Mouse (Mus musculus): Measurements from ENCODE around the gene Ak8. TPM values are rescaled to one million over a fixed set of nuclear protein-coding genes. Genes with fewer than 3 reads are reported as not detected.

The Ak8 gene
- 1.3 and 1.5 TPM in 2 replicates for polyA plus RNA-seq (2014; fragmentation: Nextera tagmentation; extraction: Ambion mirVana)

DNA sequence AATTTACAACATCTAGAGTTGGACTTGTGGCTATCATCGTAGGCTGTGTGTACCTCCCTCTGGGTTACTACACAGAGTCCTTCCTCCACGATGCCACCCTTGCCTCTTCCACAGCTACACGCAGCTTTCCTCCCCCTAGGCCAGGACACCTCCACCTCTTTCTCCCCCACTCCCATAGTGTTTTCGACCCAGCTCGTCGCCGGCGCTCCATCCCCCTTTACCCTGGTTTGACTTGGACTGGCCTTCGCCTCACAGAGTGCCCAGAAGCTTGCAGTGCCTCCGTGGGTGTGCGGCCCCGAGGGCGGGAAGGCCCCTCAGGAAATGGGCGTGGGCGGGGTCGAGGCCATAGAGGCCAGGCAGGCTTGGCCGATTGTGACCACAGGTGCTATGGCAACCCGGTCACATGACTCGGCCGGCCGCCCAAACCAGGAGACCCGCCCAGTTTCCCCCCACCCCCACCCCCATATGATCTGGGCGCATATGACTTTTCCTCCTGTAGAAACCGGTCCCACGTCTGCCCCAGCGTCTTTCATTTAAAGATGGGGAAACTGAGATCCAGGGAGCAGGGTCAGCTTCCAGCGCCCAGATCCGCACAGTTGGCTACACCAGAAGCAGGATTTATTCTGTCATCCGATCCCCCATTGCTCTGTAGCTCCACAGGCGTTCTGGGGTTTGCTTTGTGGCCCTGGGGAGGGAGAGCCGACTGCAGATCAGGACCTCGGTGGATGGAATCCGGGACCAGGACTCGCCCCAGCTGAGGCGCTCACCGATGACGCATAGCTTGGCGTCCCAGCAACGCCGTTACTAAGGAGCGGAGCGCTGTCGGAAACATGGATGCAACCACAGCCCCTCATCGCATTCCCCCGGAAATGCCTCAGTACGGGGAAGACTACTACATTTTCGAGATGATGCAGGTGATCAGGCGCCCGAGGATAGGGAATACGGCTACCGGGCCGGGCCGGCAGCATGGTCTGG is at the start of gene Ak8, which contains the start of gene Spaca9:
Ak8 (plus strand) TSS at position 804 of the 975 bp plus-strand sequence.
Spaca9 (minus strand) TSS at position 367 of the 975 bp plus-strand sequence.
- H3K9me3 ChIP-seq (ENCODE audit: control insufficient read depth, low read length), result no peaks in the 10 kb centered on the region
- no peaks in the 10 kb centered on the region for H3K4me1 ChIP-seq (replicated peaks; ENCODE audit: control insufficient read depth, insufficient read depth, low read length)
- H3K36me3 ChIP-seq (ENCODE audit: control insufficient read depth, insufficient read depth, low read length), result no peaks in the 10 kb centered on the region
- H3K9ac ChIP-seq (ENCODE audit: low read depth, low read length), result peak within 1 kb of the TSS; percentile 61; the same call in 1 of the 2 replicates
- H3K4me2 ChIP-seq (replicated peaks; ENCODE audit: low read depth, low read length), result peak within 1 kb of the TSS; percentile 81
- peak; percentile 82 for ATAC-seq (ENCODE audit: low FRiP score)
- 1% methylated on average over 53 of the region's 53 CpGs for WGBS
- H3K4me3 ChIP-seq (ENCODE audit: low read depth, low read length), result peak within 1 kb of the TSS; percentile 69
- 0 out of 2 replicates have a peak within 1 kb of the TSS, but pooled peaks have one; percentile 17 for H3K27ac ChIP-seq (ENCODE audit: low read depth, low read length)
- no peaks in the 10 kb centered on the region for H3K27me3 ChIP-seq (ENCODE audit: control insufficient read depth, insufficient read depth, low read length)
- DNase-seq (ENCODE audit: low spot score), result peak; percentile 90

DNA sequence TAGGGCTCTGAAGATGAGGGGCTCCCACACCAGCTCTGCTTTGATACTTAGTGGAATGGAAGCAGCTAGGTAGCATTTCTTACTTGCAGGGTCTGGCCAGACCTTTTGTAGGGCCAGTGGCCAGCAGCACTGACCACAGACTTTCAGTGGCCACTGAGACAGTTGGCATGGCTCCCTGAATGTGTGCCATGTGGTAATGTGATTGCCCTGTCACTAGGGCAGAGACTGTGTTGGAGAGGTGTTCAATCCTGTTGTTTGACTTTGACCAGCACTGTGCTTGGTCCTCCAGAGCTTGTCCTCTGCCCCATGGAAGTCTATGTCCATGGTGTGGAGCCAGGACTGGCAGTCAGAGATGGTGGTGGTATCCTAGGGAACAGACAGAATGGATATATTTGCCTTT is 49.4 kb upstream of the Ak8 start:
- Histone ChIP-seq H3K27ac (ENCODE audit: low read depth, low read length) (no peak overlapping the region), H3K4me2 (replicated peaks; ENCODE audit: low read depth, low read length) (no peak overlapping the region), H3K36me3 (ENCODE audit: control insufficient read depth, insufficient read depth, low read length) (no peaks in the 10 kb centered on the region), H3K4me3 (ENCODE audit: low read depth, low read length) (no peak overlapping the region), H3K9me3 (ENCODE audit: control insufficient read depth, low read length) (no peaks in the 10 kb centered on the region), H3K9ac (ENCODE audit: low read depth, low read length) (no peak overlapping the region), H3K4me1 (replicated peaks; ENCODE audit: control insufficient read depth, insufficient read depth, low read length) (no peaks in the 10 kb centered on the region), H3K27me3 (ENCODE audit: control insufficient read depth, insufficient read depth, low read length) (no peaks in the 10 kb centered on the region)
- ATAC-seq (ENCODE audit: low FRiP score) (no peak), DNase-seq (ENCODE audit: low spot score) (no peak)

- ATAC-seq (ENCODE audit: low FRiP score) (no peak), DNase-seq (ENCODE audit: low spot score) (no peak)
- Histone ChIP-seq H3K27ac (ENCODE audit: low read depth, low read length) (no peak overlapping the region), H3K27me3 (ENCODE audit: control insufficient read depth, insufficient read depth, low read length) (no peaks in the 10 kb centered on the region), H3K9ac (ENCODE audit: low read depth, low read length) (no peak overlapping the region), H3K9me3 (ENCODE audit: control insufficient read depth, low read length) (no peaks in the 10 kb centered on the region), H3K36me3 (ENCODE audit: control insufficient read depth, insufficient read depth, low read length) (no peaks in the 10 kb centered on the region), H3K4me2 (replicated peaks; ENCODE audit: low read depth, low read length) (no peak overlapping the region), H3K4me3 (ENCODE audit: low read depth, low read length) (no peak overlapping the region), H3K4me1 (replicated peaks; ENCODE audit: control insufficient read depth, insufficient read depth, low read length) (no peaks in the 10 kb centered on the region)
- WGBS, result 98% methylated on average over 7 of the region's 7 CpGs
These were observed 46.6 kb upstream of the Ak8 start for GRCm38 (mm10) chr2:28653351-28653750.

- no peak for ATAC-seq (ENCODE audit: low FRiP score)
- DNase-seq (ENCODE audit: low spot score), result peak; percentile 28
- Histone ChIP-seq H3K27ac (ENCODE audit: low read depth, low read length) (no peak overlapping the region), H3K27me3 (ENCODE audit: control insufficient read depth, insufficient read depth, low read length) (no peaks in the 10 kb centered on the region), H3K9ac (ENCODE audit: low read depth, low read length) (no peak overlapping the region), H3K36me3 (ENCODE audit: control insufficient read depth, insufficient read depth, low read length) (no peaks in the 10 kb centered on the region; the same call in 1 of the 2 replicates), H3K9me3 (ENCODE audit: control insufficient read depth, low read length) (no peaks in the 10 kb centered on the region), H3K4me1 (replicated peaks; ENCODE audit: control insufficient read depth, insufficient read depth, low read length) (no peaks in the 10 kb centered on the region), H3K4me2 (replicated peaks; ENCODE audit: low read depth, low read length) (no peak overlapping the region), H3K4me3 (ENCODE audit: low read depth, low read length) (no peak overlapping the region)
- WGBS, result 68% methylated on average over 2 of the region's 2 CpGs
These were observed 45.7 kb upstream of the Ak8 start for GRCm38 (mm10) chr2:28654295-28654694.

DNA sequence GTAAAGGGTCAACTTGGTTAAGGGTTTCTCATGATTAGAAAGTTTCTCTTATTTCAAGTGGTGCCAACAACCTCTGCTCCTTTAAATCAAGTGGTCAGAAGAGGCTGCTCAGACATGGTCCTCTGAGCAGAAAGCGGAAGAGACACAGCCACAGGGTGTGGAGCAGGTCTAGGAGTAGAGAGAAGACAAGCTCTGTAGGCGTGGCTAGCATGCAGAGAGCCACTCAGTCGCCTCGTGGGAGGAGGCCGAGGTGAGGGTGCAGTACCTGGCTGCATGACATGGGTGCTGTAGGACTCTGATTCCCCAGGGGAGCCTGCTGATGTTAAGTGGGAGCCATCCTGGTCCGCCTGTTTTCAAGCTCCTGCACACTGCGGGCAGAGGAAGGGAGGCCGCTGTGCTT is 43.7 kb upstream of the Ak8 start:
- Histone ChIP-seq H3K27me3 (ENCODE audit: control insufficient read depth, insufficient read depth, low read length) (no peaks in the 10 kb centered on the region), H3K4me2 (replicated peaks; ENCODE audit: low read depth, low read length) (no peak overlapping the region), H3K27ac (ENCODE audit: low read depth, low read length) (no peak overlapping the region), H3K9ac (ENCODE audit: low read depth, low read length) (no peak overlapping the region), H3K36me3 (ENCODE audit: control insufficient read depth, insufficient read depth, low read length) (peaks cover 1% of the 10 kb centered on the region; the same call in 1 of the 2 replicates), H3K4me3 (ENCODE audit: low read depth, low read length) (no peak overlapping the region), H3K4me1 (replicated peaks; ENCODE audit: control insufficient read depth, insufficient read depth, low read length) (no peaks in the 10 kb centered on the region), H3K9me3 (ENCODE audit: control insufficient read depth, low read length) (no peaks in the 10 kb centered on the region)
- DNase-seq (ENCODE audit: low spot score), result no peak
- no peak for ATAC-seq (ENCODE audit: low FRiP score)
- WGBS, result 84% methylated on average over 8 of the region's 8 CpGs

- DNase-seq (ENCODE audit: low spot score), result no peak
- ATAC-seq (ENCODE audit: low FRiP score), result no peak
- Histone ChIP-seq H3K4me2 (replicated peaks; ENCODE audit: low read depth, low read length) (no peak overlapping the region), H3K27me3 (ENCODE audit: control insufficient read depth, insufficient read depth, low read length) (no peaks in the 10 kb centered on the region), H3K4me3 (ENCODE audit: low read depth, low read length) (no peak overlapping the region), H3K9me3 (ENCODE audit: control insufficient read depth, low read length) (no peaks in the 10 kb centered on the region), H3K4me1 (replicated peaks; ENCODE audit: control insufficient read depth, insufficient read depth, low read length) (no peaks in the 10 kb centered on the region), H3K9ac (ENCODE audit: low read depth, low read length) (no peak overlapping the region), H3K27ac (ENCODE audit: low read depth, low read length) (no peak overlapping the region), H3K36me3 (ENCODE audit: control insufficient read depth, insufficient read depth, low read length) (peaks cover 14% of the 10 kb centered on the region)
- WGBS, result 97% methylated on average over 3 of the region's 3 CpGs
These were observed 37.1 kb upstream of the Ak8 start for GRCm38 (mm10) chr2:28662891-28663290.

DNA sequence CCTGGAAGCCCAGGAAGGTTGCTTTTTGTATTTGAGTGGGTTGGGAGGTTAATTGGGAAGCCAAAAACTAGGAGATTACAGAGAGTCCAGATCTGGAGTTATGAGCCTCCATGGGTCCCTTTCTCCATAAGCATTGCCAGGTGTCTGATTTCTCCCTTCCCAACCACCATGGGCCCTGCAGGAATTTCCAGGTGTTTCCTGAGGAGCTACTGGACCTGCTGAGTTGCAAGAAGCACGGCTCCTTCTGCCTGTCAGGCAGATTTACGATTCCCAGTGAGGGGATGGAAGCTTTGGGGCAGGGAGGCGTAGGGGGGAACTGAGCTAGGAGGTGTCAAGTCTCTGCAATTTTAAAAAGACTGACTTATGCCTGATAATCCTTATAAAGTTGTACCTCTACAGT is 34.1 kb upstream of the Ak8 start:
- H3K27me3 ChIP-seq (ENCODE audit: control insufficient read depth, insufficient read depth, low read length), result no peaks in the 10 kb centered on the region
- ATAC-seq (ENCODE audit: low FRiP score), result no peak
- no peak overlapping the region for H3K9ac ChIP-seq (ENCODE audit: low read depth, low read length)
- H3K27ac ChIP-seq (ENCODE audit: low read depth, low read length), result no peak overlapping the region
- no peak for DNase-seq (ENCODE audit: low spot score)
- peaks cover 14% of the 10 kb centered on the region for H3K36me3 ChIP-seq (ENCODE audit: control insufficient read depth, insufficient read depth, low read length)
- no peaks in the 10 kb centered on the region for H3K4me1 ChIP-seq (replicated peaks; ENCODE audit: control insufficient read depth, insufficient read depth, low read length)
- no peaks in the 10 kb centered on the region for H3K9me3 ChIP-seq (ENCODE audit: control insufficient read depth, low read length)
- H3K4me3 ChIP-seq (ENCODE audit: low read depth, low read length), result no peak overlapping the region
- no peak overlapping the region for H3K4me2 ChIP-seq (replicated peaks; ENCODE audit: low read depth, low read length)
- WGBS, result 87% methylated on average over 3 of the region's 3 CpGs

- ATAC-seq (ENCODE audit: low FRiP score) (no peak), DNase-seq (ENCODE audit: low spot score) (no peak)
- H3K9me3 ChIP-seq (ENCODE audit: control insufficient read depth, low read length), result no peaks in the 10 kb centered on the region
- WGBS, result 89% methylated on average over 2 of the region's 2 CpGs
- no peaks in the 10 kb centered on the region for H3K4me1 ChIP-seq (replicated peaks; ENCODE audit: control insufficient read depth, insufficient read depth, low read length)
- no peak overlapping the region for H3K4me2 ChIP-seq (replicated peaks; ENCODE audit: low read depth, low read length)
- peaks cover 9% of the 10 kb centered on the region for H3K36me3 ChIP-seq (ENCODE audit: control insufficient read depth, insufficient read depth, low read length)
- no peak overlapping the region for H3K4me3 ChIP-seq (ENCODE audit: low read depth, low read length)
- no peak overlapping the region for H3K27ac ChIP-seq (ENCODE audit: low read depth, low read length)
- no peak overlapping the region for H3K9ac ChIP-seq (ENCODE audit: low read depth, low read length)
- no peaks in the 10 kb centered on the region for H3K27me3 ChIP-seq (ENCODE audit: control insufficient read depth, insufficient read depth, low read length)
These were observed 28.5 kb upstream of the Ak8 start for GRCm38 (mm10) chr2:28671438-28671837.

DNA sequence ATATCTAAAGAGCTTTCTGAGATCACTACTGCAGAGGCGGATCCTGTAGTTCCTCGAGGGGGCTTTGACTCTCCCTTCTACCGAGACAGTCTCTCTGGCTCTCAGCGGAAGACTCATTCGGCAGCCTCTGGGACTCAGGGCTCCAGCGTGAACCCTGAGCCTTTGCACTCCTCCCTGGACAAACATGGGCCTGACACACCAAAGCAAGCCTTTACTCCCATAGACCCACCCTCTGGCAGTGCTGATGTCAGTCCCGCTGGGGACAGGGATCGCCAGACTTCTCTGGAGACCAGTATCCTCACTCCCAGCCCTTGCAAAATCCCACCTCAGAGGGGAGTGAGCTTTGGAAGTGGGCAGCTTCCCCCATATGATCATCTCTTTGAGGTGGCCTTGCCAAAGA is 24.0 kb upstream of the Ak8 start:
- no peak overlapping the region for H3K4me3 ChIP-seq (ENCODE audit: low read depth, low read length)
- H3K9ac ChIP-seq (ENCODE audit: low read depth, low read length), result no peak overlapping the region
- H3K27ac ChIP-seq (ENCODE audit: low read depth, low read length), result no peak overlapping the region
- H3K9me3 ChIP-seq (ENCODE audit: control insufficient read depth, low read length), result no peaks in the 10 kb centered on the region
- DNase-seq (ENCODE audit: low spot score) (no peak), ATAC-seq (ENCODE audit: low FRiP score) (no peak)
- 94% methylated on average over 8 of the region's 8 CpGs for WGBS
- H3K4me1 ChIP-seq (replicated peaks; ENCODE audit: control insufficient read depth, insufficient read depth, low read length), result no peaks in the 10 kb centered on the region
- no peak overlapping the region for H3K4me2 ChIP-seq (replicated peaks; ENCODE audit: low read depth, low read length)
- H3K27me3 ChIP-seq (ENCODE audit: control insufficient read depth, insufficient read depth, low read length), result no peaks in the 10 kb centered on the region
- H3K36me3 ChIP-seq (ENCODE audit: control insufficient read depth, insufficient read depth, low read length), result peaks cover 9% of the 10 kb centered on the region
